Mouse (Mus musculus): ENCODE measurements around the gene Trak1. TPM values are rescaled to one million over a fixed set of nuclear protein-coding genes. Genes with fewer than 3 reads are reported as not detected.

The Trak1 gene
- total and polyA plus RNA-seq, 3 experiments = 8.2 to 28.6 (median 18.1) TPM

DNA sequence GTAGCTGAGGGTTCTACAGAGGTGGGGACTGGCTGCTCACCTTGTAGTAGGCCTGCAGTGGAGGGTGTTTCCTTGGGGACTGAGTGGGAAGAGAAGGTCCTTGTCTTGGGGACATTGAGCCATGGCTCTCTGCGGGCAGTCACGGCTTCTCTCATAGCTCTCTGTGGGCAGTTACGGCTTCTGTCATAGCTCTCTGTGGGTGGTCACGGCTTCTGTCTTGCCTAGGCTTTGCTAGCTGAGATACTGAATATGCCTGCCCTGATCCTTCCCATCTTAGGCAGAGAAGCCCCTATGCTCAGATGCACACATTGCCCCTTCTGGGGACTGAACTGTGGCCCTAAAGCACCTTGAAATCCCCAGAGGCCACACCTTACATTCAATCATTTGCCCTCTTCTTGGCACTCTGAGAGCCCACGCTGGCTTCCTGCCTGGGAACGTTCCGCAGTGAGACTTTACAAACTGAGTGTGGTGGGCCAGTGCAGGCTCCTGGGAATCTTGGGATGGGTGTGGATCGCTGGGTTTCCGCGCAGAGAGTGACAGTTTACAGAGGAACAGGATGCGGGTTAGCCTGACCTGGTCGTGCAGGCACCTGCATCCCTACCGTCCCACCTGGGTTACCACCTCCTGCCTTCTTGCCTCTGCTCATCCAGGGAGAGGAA, 91.1 kb downstream of the Trak1 start:
- no peak for TF ChIP-seq SIN3A (IDR thresholded peaks at IDR 0.05; ENCODE audit: low read length)
- peaks cover 6 to 46% of the 10 kb centered on the region in 2 experiments for H3K36me3 ChIP-seq (replicated peaks in 1 of 2; ENCODE audit: control insufficient read depth in 1 of 2, insufficient read depth in 1 of 2, low read length in 1 of 2)
- H3K27ac ChIP-seq (ENCODE audit: insufficient read depth, low read depth) = no peak overlapping the region
- no peaks in the 10 kb centered on the region for H3K27me3 ChIP-seq (replicated peaks)
- no peak for DNase-seq (ENCODE audit: extremely low read depth)
- no peak overlapping the region for H3K9ac ChIP-seq (ENCODE audit: insufficient read depth, low read depth)
- H3K4me1 ChIP-seq (ENCODE audit: control insufficient read depth in 1 of 2, insufficient read depth in 2 of 2) = peaks cover 0 to 22% of the 10 kb centered on the region in 2 experiments; a peak in 2 of 4 replicates
- no peak overlapping the region for H3K4me2 ChIP-seq (ENCODE audit: insufficient read depth, low read depth, poor library complexity, severe bottlenecking)
- no peak overlapping the region for H3K4me3 ChIP-seq (replicated peaks in 1 of 3; ENCODE audit: low read depth in 2 of 3, low read length in 2 of 3, poor library complexity in 1 of 3)
- no peaks in the 10 kb centered on the region for H3K79me2 ChIP-seq (replicated peaks; ENCODE audit: control insufficient read depth, extremely low read depth, insufficient read depth, poor library complexity, severe bottlenecking)
- in situ Hi-C loops (cut with MboI; ENCODE audit: low pct_ligation_motif_present, low pct_unique_long_range_greater_than_20kb, low sequenced_read_pairs) (loop anchor here (10.0 kb wide), 1 partner anchor 56 kb away; no protein-coding TSS in a partner anchor), dilution Hi-C loops (cut with MboI; ENCODE audit: extremely low pct_ligation_motif_present, extremely low pct_unique_long_range_greater_than_20kb, low sequenced_read_pairs) (no loop called here)
- H3K9me3 ChIP-seq (replicated peaks; ENCODE audit: low read length) = no peaks in the 10 kb centered on the region

DNA sequence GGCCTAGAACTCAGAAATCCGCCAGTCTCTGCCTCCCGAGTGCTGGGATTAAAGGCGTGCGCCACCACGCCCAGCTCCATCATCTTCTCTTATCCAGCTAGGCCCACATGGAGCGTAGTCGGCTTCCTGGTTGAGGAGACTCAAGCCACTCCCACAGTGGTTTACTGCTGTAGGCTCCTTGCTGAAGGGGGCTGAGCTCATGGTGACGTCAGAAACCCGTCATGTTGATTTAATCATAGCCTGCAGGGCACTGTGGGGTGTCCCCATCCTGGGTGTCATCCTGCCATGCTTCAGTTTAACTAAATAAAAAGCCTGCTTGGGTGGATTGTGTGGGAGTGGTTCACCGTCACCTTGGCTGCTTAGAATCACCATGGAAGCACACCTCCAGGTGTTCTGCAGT, 92.0 kb downstream of the Trak1 start:
- Histone ChIP-seq H3K4me3 (replicated peaks in 1 of 3; ENCODE audit: low read depth in 2 of 3, low read length in 2 of 3, poor library complexity in 1 of 3) (no peak overlapping the region), H3K27me3 (replicated peaks) (no peaks in the 10 kb centered on the region), H3K9ac (ENCODE audit: insufficient read depth, low read depth) (no peak overlapping the region), H3K4me1 (ENCODE audit: control insufficient read depth in 1 of 2, insufficient read depth in 2 of 2) (peaks cover 0 to 17% of the 10 kb centered on the region in 2 experiments; a peak in 2 of 4 replicates), H3K27ac (ENCODE audit: insufficient read depth, low read depth) (no peak overlapping the region), H3K9me3 (replicated peaks; ENCODE audit: low read length) (no peaks in the 10 kb centered on the region), H3K4me2 (ENCODE audit: insufficient read depth, low read depth, poor library complexity, severe bottlenecking) (no peak overlapping the region), H3K79me2 (replicated peaks; ENCODE audit: control insufficient read depth, extremely low read depth, insufficient read depth, poor library complexity, severe bottlenecking) (no peaks in the 10 kb centered on the region), H3K36me3 (replicated peaks in 1 of 2; ENCODE audit: control insufficient read depth in 1 of 2, insufficient read depth in 1 of 2, low read length in 1 of 2) (peaks cover 6 to 49% of the 10 kb centered on the region in 2 experiments)
- no peak for DNase-seq (ENCODE audit: extremely low read depth)
- no peak for TF ChIP-seq CHD1 (IDR thresholded peaks at IDR 0.05; ENCODE audit: low read depth, low read length)
- dilution Hi-C loops (cut with MboI; ENCODE audit: extremely low pct_ligation_motif_present, extremely low pct_unique_long_range_greater_than_20kb, low sequenced_read_pairs) (no loop called here), in situ Hi-C loops (cut with MboI; ENCODE audit: low pct_ligation_motif_present, low pct_unique_long_range_greater_than_20kb, low sequenced_read_pairs) (loop anchor here (10.0 kb wide), 1 partner anchor 56 kb away; no protein-coding TSS in a partner anchor)

DNA sequence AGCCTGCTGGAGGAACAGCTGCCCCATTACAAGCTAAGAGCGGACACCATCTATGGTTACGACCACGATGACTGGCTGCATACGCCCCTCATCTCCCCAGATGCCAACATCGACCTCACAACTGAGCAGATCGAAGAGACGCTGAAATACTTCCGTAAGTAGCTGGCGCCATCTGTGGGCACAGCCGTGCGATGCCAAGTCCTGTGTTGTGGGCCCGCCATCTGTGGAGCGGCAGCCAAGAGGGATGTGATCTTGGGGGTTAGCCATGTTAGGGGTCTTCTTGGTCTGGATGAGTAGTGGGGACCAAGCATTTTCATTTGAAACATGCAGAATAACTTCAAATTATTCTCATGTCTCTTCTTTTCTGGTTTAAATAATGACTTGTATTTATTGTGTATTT, 94.6 kb downstream of the Trak1 start:
- Histone ChIP-seq H3K4me3 (replicated peaks in 1 of 3; ENCODE audit: low read depth in 2 of 3, low read length in 2 of 3, poor library complexity in 1 of 3) (no peak overlapping the region), H3K9me3 (replicated peaks; ENCODE audit: low read length) (no peaks in the 10 kb centered on the region), H3K9ac (ENCODE audit: insufficient read depth, low read depth) (no peak overlapping the region), H3K79me2 (replicated peaks; ENCODE audit: control insufficient read depth, extremely low read depth, insufficient read depth, poor library complexity, severe bottlenecking) (no peaks in the 10 kb centered on the region), H3K27me3 (replicated peaks) (no peaks in the 10 kb centered on the region), H3K27ac (ENCODE audit: insufficient read depth, low read depth) (no peak overlapping the region), H3K36me3 (replicated peaks in 1 of 2; ENCODE audit: control insufficient read depth in 1 of 2, insufficient read depth in 1 of 2, low read length in 1 of 2) (peaks cover 14 to 66% of the 10 kb centered on the region in 2 experiments), H3K4me1 (ENCODE audit: control insufficient read depth in 1 of 2, insufficient read depth in 2 of 2) (peaks cover 0 to 6% of the 10 kb centered on the region in 2 experiments; a peak in 1 of 4 replicates), H3K4me2 (ENCODE audit: insufficient read depth, low read depth, poor library complexity, severe bottlenecking) (no peak overlapping the region)
- in situ Hi-C loops (cut with MboI; ENCODE audit: low pct_ligation_motif_present, low pct_unique_long_range_greater_than_20kb, low sequenced_read_pairs) = no loop called here
- dilution Hi-C loops (cut with MboI; ENCODE audit: extremely low pct_ligation_motif_present, extremely low pct_unique_long_range_greater_than_20kb, low sequenced_read_pairs) = no loop called here
- DNase-seq (ENCODE audit: extremely low read depth) = no peak
- no peak for TF ChIP-seq PAX5 (IDR thresholded peaks at IDR 0.05; ENCODE audit: low read length)
- TF ChIP-seq E2F4 (IDR thresholded peaks at IDR 0.05; ENCODE audit: insufficient replicate concordance, low read depth, low read length) = no peak
- peak; percentile 1 for TF ChIP-seq RAD21 (IDR thresholded peaks at IDR 0.05; ENCODE audit: low read depth, low read length)
- TF ChIP-seq RCOR1 (conservative IDR thresholded peaks at IDR 0.05; ENCODE audit: low read depth, low read length) = no peak
- no peak for TF ChIP-seq KAT2A (IDR thresholded peaks at IDR 0.05; ENCODE audit: insufficient replicate concordance, low read length)
- TF ChIP-seq ELF1 (IDR thresholded peaks at IDR 0.05; ENCODE audit: low read depth, low read length) = no peak
- TF ChIP-seq NELFE (IDR thresholded peaks at IDR 0.05; ENCODE audit: low read depth, low read length) = no peak
- TF ChIP-seq USF2 (conservative IDR thresholded peaks at IDR 0.05; ENCODE audit: low read depth, low read length) = no peak
- peak in 1 of 2 experiments; percentile 19; a peak in 1 of 4 replicates for TF ChIP-seq CTCF (conservative IDR thresholded peaks at IDR 0.05 in 1 of 2, IDR thresholded peaks at IDR 0.05 in 1 of 2; ENCODE audit: low read depth in 2 of 2, low read length in 2 of 2)
- TF ChIP-seq JUN (IDR thresholded peaks at IDR 0.05; ENCODE audit: insufficient read depth, low read depth, low read length) = no peak
